Mouse (Mus musculus) NIH3T3 (cell line): Measurements from ENCODE around the gene Heg1.

Experiments
- DNase-seq: peaks from one replicate; pipeline ENCODE4 v3.0.0-alpha.2; 2012; ENCODE audit warnings: low read depth

Gene Heg1

GRCm38 (mm10) chr16:33684162-33684702 is at the start of gene Heg1:
Heg1 (plus strand) TSS chr16:33684370.
- DNase-seq: peak; percentile 83

GRCm38 (mm10) chr16:33635836-33636595 is 48.2 kb upstream of the Heg1 start:
- DNase-seq: no peak

- DNase-seq: peak; percentile 51
Measured at GRCm38 (mm10) chr16:33641779-33642178, 42.4 kb upstream of the Heg1 start.

- no peak for DNase-seq
Measured at GRCm38 (mm10) chr16:33653116-33653515, 31.1 kb upstream of the Heg1 start.

- DNase-seq: no peak
Measured at GRCm38 (mm10) chr16:33655443-33655842, 28.7 kb upstream of the Heg1 start.

- DNase-seq: no peak
Measured at GRCm38 (mm10) chr16:33657191-33657590, 27.0 kb upstream of the Heg1 start.

GRCm38 (mm10) chr16:33658121-33658520 is 26.0 kb upstream of the Heg1 start:
- DNase-seq: no peak

- DNase-seq: no peak
Measured at GRCm38 (mm10) chr16:33659521-33659920, 24.6 kb upstream of the Heg1 start.

GRCm38 (mm10) chr16:33660125-33660524 is 24.0 kb upstream of the Heg1 start:
- peak; percentile 80 for DNase-seq

- DNase-seq: no peak
Measured at GRCm38 (mm10) chr16:33662841-33663240, 21.3 kb upstream of the Heg1 start.

GRCm38 (mm10) chr16:33666226-33666625 is 17.9 kb upstream of the Heg1 start:
- DNase-seq: no peak

- DNase-seq: peak; percentile 84
Measured at GRCm38 (mm10) chr16:33666985-33667538, 17.1 kb upstream of the Heg1 start.

- DNase-seq: no peak
Measured at GRCm38 (mm10) chr16:33668448-33668847, 15.7 kb upstream of the Heg1 start.

- no peak for DNase-seq
Measured at GRCm38 (mm10) chr16:33669072-33669471, 15.1 kb upstream of the Heg1 start.

- peak; percentile 20 for DNase-seq
Measured at GRCm38 (mm10) chr16:33670340-33670739, 13.8 kb upstream of the Heg1 start.

GRCm38 (mm10) chr16:33670933-33671332 is 13.2 kb upstream of the Heg1 start:
- DNase-seq: no peak

- DNase-seq: no peak
Measured at GRCm38 (mm10) chr16:33672188-33672587, 12.0 kb upstream of the Heg1 start.

- DNase-seq: no peak
Measured at GRCm38 (mm10) chr16:33672643-33673042, 11.5 kb upstream of the Heg1 start.

GRCm38 (mm10) chr16:33673530-33674109 is 10.6 kb upstream of the Heg1 start:
- DNase-seq: no peak

- DNase-seq: no peak
Measured at GRCm38 (mm10) chr16:33675151-33675847, 8.9 kb upstream of the Heg1 start.

- no peak for DNase-seq
Measured at GRCm38 (mm10) chr16:33675848-33676184, 8.4 kb upstream of the Heg1 start.
